Mouse (Mus musculus) MEL (cell line): ENCODE measurements around the gene Aco2. TPM values are rescaled to one million over a fixed set of nuclear protein-coding genes. Genes with fewer than 3 reads are reported as not detected.

Experiments used
- DNase-seq: peaks from one replicate; pipeline ENCODE4 v3.0.0; 2011; ENCODE audit warnings: low read depth, low spot score
- H3K27ac ChIP-seq: 2 replicates; pipeline ENCODE4 v1.5.1; 2012; ENCODE audit warnings: low read depth, mild to moderate bottlenecking, control low read depth, low read length, moderate library complexity; ENCODE audit not compliant: control insufficient read depth
- H3K27me3 ChIP-seq, 2 experiments: fragments of 150-350 bp in 1 of 2; sonication (generic) in 1 of 2; 2 replicates each; pipeline ENCODE4 v1.6.1; 2012; ENCODE audit warnings: low read length in 2 of 2, mild to moderate bottlenecking in 2 of 2, improper control_type of control experiment in 1 of 2, moderate library complexity in 1 of 2; ENCODE audit not compliant: insufficient read depth in 2 of 2, control insufficient read depth in 1 of 2
- H3K36me3 ChIP-seq, 2 experiments: 2 replicates each; pipeline ENCODE4 v1.6.1; 2012 to 2014; ENCODE audit warnings: low read length in 2 of 2, improper control_type of control experiment in 1 of 2, inconsistent platforms in 1 of 2, mild to moderate bottlenecking in 1 of 2; ENCODE audit not compliant: insufficient read depth in 2 of 2, control insufficient read depth in 1 of 2
- H3K4me1 ChIP-seq, 2 experiments: fragments of 150-350 bp in 1 of 2; sonication (generic) in 1 of 2; 2 replicates each; pipeline ENCODE4 v1.6.1; 2012; ENCODE audit warnings: low read length in 2 of 2, improper control_type of control experiment in 1 of 2, mild to moderate bottlenecking in 1 of 2; ENCODE audit not compliant: insufficient read depth in 2 of 2, control insufficient read depth in 1 of 2
- H3K4me3 ChIP-seq, 2 experiments: fragments of 150-350 bp in 1 of 2; sonication (generic) in 1 of 2; 2 replicates each; pipeline ENCODE4 v1.5.1; 2012; ENCODE audit warnings: low read depth in 2 of 2, low read length in 2 of 2, mild to moderate bottlenecking in 2 of 2, moderate library complexity in 2 of 2, control low read depth in 1 of 2, improper control_type of control experiment in 1 of 2; ENCODE audit not compliant: control insufficient read depth in 1 of 2, insufficient read depth in 1 of 2
- H3K79me2 ChIP-seq: 2 replicates; pipeline ENCODE4 v1.6.1; 2012; ENCODE audit warnings: mild to moderate bottlenecking, low read length, moderate library complexity; ENCODE audit not compliant: control insufficient read depth, poor library complexity, insufficient read depth
- H3K9ac ChIP-seq: 2 replicates; pipeline ENCODE4 v1.6.1; 2012; ENCODE audit warnings: low read depth, mild to moderate bottlenecking, control low read depth, low read length, moderate library complexity; ENCODE audit not compliant: control insufficient read depth, poor library complexity, severe bottlenecking
- H3K9me3 ChIP-seq: fragments of 150-350 bp; sonication (generic); replicated peaks from 2 replicates; pipeline ENCODE4 v1.6.1; 2012; ENCODE audit warnings: mild to moderate bottlenecking, low read length, improper control_type of control experiment, moderate library complexity; ENCODE audit not compliant: insufficient read depth
- CHD1 ChIP-seq: IDR thresholded peaks from 2 replicates; pipeline ENCODE4 v1.6.1; 2012; ENCODE audit warnings: low read depth, mild to moderate bottlenecking, inconsistent platforms, low read length, improper control_type of control experiment
- CHD2 ChIP-seq: IDR thresholded peaks from 2 replicates; pipeline ENCODE4 v1.6.1; 2011; ENCODE audit warnings: low read length, improper control_type of control experiment
- CTCF ChIP-seq, 3 experiments: IDR thresholded peaks in 2 of 3; conservative IDR thresholded peaks in 1 of 3; 2 replicates each; pipeline ENCODE4 v1.5.1; 2011 to 2012; ENCODE audit warnings: low read length in 3 of 3, low read depth in 2 of 3, mild to moderate bottlenecking in 2 of 3, improper control_type of control experiment in 1 of 3, inconsistent platforms in 1 of 3, mixed read lengths in 1 of 3, moderate library complexity in 1 of 3; ENCODE audit not compliant: control insufficient read depth in 1 of 3, insufficient read depth in 1 of 3, poor library complexity in 1 of 3, severe bottlenecking in 1 of 3
- ELF1 ChIP-seq: IDR thresholded peaks from 2 replicates; pipeline ENCODE4 v1.6.1; 2014; ENCODE audit warnings: low read depth, mild to moderate bottlenecking, inconsistent platforms, low read length, improper control_type of control experiment, moderate library complexity
- EP300 ChIP-seq, 2 experiments: IDR thresholded peaks; 2 replicates each; pipeline ENCODE4 v1.6.1; 2011; ENCODE audit warnings: improper control_type of control experiment in 2 of 2, low read length in 2 of 2, low read depth in 1 of 2, mild to moderate bottlenecking in 1 of 2
- ETS1 ChIP-seq: IDR thresholded peaks from 2 replicates; pipeline ENCODE4 v1.6.1; 2012; ENCODE audit warnings: low read depth, mild to moderate bottlenecking, inconsistent platforms, low read length, improper control_type of control experiment, moderate library complexity
- MAX ChIP-seq: IDR thresholded peaks from 2 replicates; pipeline ENCODE4 v1.6.1; 2011; ENCODE audit warnings: low read length, improper control_type of control experiment
- MAZ ChIP-seq: IDR thresholded peaks from 2 replicates; pipeline ENCODE4 v1.6.1; 2012; ENCODE audit warnings: low read depth, mild to moderate bottlenecking, inconsistent platforms, low read length, improper control_type of control experiment
- MYC ChIP-seq: IDR thresholded peaks from 2 replicates; pipeline ENCODE4 v1.6.1; 2011; ENCODE audit warnings: low read depth, mild to moderate bottlenecking, low read length, improper control_type of control experiment, moderate library complexity
- NELFE ChIP-seq: IDR thresholded peaks from 2 replicates; pipeline ENCODE4 v1.6.1; 2011; ENCODE audit warnings: low read depth, low read length, improper control_type of control experiment
- NRF1 ChIP-seq: IDR thresholded peaks from 2 replicates; pipeline ENCODE4 v1.6.1; 2014; ENCODE audit warnings: low read depth, mild to moderate bottlenecking, inconsistent platforms, low read length, improper control_type of control experiment, moderate library complexity; ENCODE audit not compliant: poor library complexity, insufficient read depth, severe bottlenecking
- POLR2A ChIP-seq, 2 experiments: IDR thresholded peaks; 2 replicates each; pipeline ENCODE4 v1.6.1; 2011 to 2012; ENCODE audit warnings: low read length in 2 of 2, mild to moderate bottlenecking in 2 of 2, control low read depth in 1 of 2, improper control_type of control experiment in 1 of 2, low read depth in 1 of 2, moderate library complexity in 1 of 2; ENCODE audit not compliant: control insufficient read depth in 1 of 2, insufficient read depth in 1 of 2, poor library complexity in 1 of 2
- SMC3 ChIP-seq: IDR thresholded peaks from 2 replicates; pipeline ENCODE4 v1.6.1; 2011; ENCODE audit warnings: low read depth, low read length, improper control_type of control experiment
- TAL1 ChIP-seq: IDR thresholded peaks from 2 replicates; pipeline ENCODE4 v1.6.1; 2012; ENCODE audit warnings: mild to moderate bottlenecking, inconsistent platforms, low read length, moderate library complexity, mixed read lengths
- TCF12 ChIP-seq: IDR thresholded peaks from 2 replicates; pipeline ENCODE4 v1.6.1; 2014; ENCODE audit warnings: low read depth, mild to moderate bottlenecking, inconsistent platforms, low read length, improper control_type of control experiment, moderate library complexity
- USF1 ChIP-seq: IDR thresholded peaks from 2 replicates; pipeline ENCODE4 v1.6.1; 2014; ENCODE audit warnings: low read depth, mild to moderate bottlenecking, inconsistent platforms, low read length, improper control_type of control experiment, moderate library complexity
- ZKSCAN1 ChIP-seq: IDR thresholded peaks from 2 replicates; pipeline ENCODE4 v1.6.1; 2012; ENCODE audit warnings: low read depth, mild to moderate bottlenecking, inconsistent platforms, low read length, improper control_type of control experiment, moderate library complexity
- ZMIZ1 ChIP-seq: IDR thresholded peaks from 2 replicates; pipeline ENCODE4 v1.6.1; 2012; ENCODE audit warnings: low read depth, mild to moderate bottlenecking, inconsistent platforms, low read length, improper control_type of control experiment, moderate library complexity
- polyA plus RNA-seq, 2 experiments: library from polyadenylated mRNA; stranded (reverse) in 1 of 2; unstranded in 1 of 2; fragments of >175 nt in 1 of 2; fragments of >200 nt in 1 of 2; gene quantifications; 2 replicates each; pipeline versions ENCODE4 v1.2.1 to v1.2.4; 2012; ENCODE audit warnings: low replicate concordance in 2 of 2, low read depth in 1 of 2; ENCODE audit not compliant: insufficient read length in 2 of 2, insufficient read depth in 1 of 2, missing spikeins in 1 of 2
- total RNA-seq: library from RNA; depleted of rRNA; stranded (reverse); fragments of 300-350 nt; gene quantifications from 2 replicates; pipeline ENCODE4 v1.2.3, GENCODE M21; 2012

The Aco2 gene
- total and polyA plus RNA-seq, 3 experiments: 248 to 1,242 (median 447) TPM

- Histone ChIP-seq H3K79me2 (no peaks in the 10 kb centered on the region; the same call in 1 of the 2 replicates), H3K27me3 (no peaks in the 10 kb centered on the region), H3K9ac (peak overlapping the region; percentile 72), H3K27ac (peak overlapping the region; percentile 58), H3K4me3 (peak overlapping the region; percentile 75 to 78), H3K36me3 (peaks cover 0 to 3% of the 10 kb centered on the region in 2 experiments; a peak in 1 of 4 replicates), H3K4me1 (peaks cover 17 to 30% of the 10 kb centered on the region in 2 experiments), H3K9me3 (no peaks in the 10 kb centered on the region)
- TF ChIP-seq MAX (0 out of 2 replicates have a peak, but pooled peaks have one; percentile 37), MAZ (peak; percentile 64; the same call in 1 of the 2 replicates), NRF1 (peak; percentile 30; the same call in 1 of the 2 replicates), EP300 (IDR thresholded peaks at IDR 0.05; ENCODE audit: low read depth in 1 of 2, low read length in 2 of 2) (peak; percentile 33 to 51; a peak in 3 of 4 replicates), NELFE (0 out of 2 replicates have a peak, but pooled peaks have one; percentile 32), USF1 (no peak), ETS1 (no peak), SMC3 (no peak), MYC (no peak), TAL1 (peak; percentile 41), ELF1 (0 out of 2 replicates have a peak, but pooled peaks have one; percentile 30), CHD1 (no peak), POLR2A (IDR thresholded peaks at IDR 0.05; ENCODE audit: control insufficient read depth in 1 of 2, insufficient read depth in 1 of 2, low read depth in 1 of 2, low read length in 2 of 2, poor library complexity in 1 of 2) (0 out of 4 replicates have a peak, but pooled peaks have one; percentile 8 to 29), TCF12 (peak; percentile 55; the same call in 1 of the 2 replicates), CHD2 (peak; percentile 30; the same call in 1 of the 2 replicates), ZKSCAN1 (no peak), CTCF (IDR thresholded peaks at IDR 0.05 in 2 of 3, conservative IDR thresholded peaks at IDR 0.05 in 1 of 3; ENCODE audit: control insufficient read depth in 1 of 3, insufficient read depth in 1 of 3, low read depth in 2 of 3, low read length in 3 of 3, poor library complexity in 1 of 3, severe bottlenecking in 1 of 3) (no peak), ZMIZ1 (no peak)
- peak; percentile 77 for DNase-seq
These were observed 35.8 kb upstream of the Aco2 start for GRCm38 (mm10) chr15:81836124-81836821.
